Mouse (Mus musculus): ENCODE measurements around the gene Prodh2.
"Not testable (repeated sequence)": the region's sequence is repeated elsewhere in the genome, so short reads cannot be mapped to it uniquely, and the experiment has no call there.

Gene Prodh2

DNA sequence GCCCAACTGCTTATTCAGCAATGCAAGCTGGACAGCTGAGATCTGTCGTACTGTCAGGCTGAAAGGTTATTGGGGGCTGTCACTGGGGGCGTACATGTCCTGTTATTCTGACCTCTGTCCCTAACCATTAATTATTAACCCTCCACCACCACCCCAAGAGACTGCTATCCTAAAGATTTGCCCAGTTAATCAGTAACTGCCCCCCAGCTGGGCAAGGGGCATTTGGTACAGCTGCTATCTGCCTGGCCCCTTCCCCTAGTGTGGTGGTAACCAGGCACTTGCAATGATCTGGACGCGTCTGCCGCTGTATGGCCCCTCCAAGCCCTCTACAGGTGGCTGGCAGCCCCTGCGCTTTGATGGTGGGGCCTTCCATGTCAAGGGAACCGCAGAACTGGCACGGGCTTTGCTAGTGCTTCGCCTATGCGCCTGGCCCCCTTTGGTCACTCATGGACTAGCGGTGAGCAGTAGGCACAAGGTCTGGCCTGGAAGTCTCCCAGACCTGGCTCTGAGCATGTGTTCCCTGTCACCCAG is at the start of gene Prodh2:
TSS of gene Prodh2 (plus strand) at position 222 of the 531 bp plus-strand sequence.
- DNase-seq (ENCODE audit: extremely low spot score, low read depth, low spot score): no peak

GRCm38 (mm10) chr7:30443696-30444095 is 49.7 kb upstream of the Prodh2 start:
- DNase-seq (ENCODE audit: extremely low spot score, low read depth, low spot score): no peak

- DNase-seq (ENCODE audit: extremely low spot score, low read depth, low spot score): no peak
These were observed 49.1 kb upstream of the Prodh2 start for GRCm38 (mm10) chr7:30444154-30444970.

- DNase-seq (ENCODE audit: extremely low spot score, low read depth, low spot score): no peak
These were observed 48.3 kb upstream of the Prodh2 start, which contains the start of gene Aplp1 for GRCm38 (mm10) chr7:30444971-30445751. Gene Aplp1, minus strand, starts transcription at chr7:30445535.

DNA sequence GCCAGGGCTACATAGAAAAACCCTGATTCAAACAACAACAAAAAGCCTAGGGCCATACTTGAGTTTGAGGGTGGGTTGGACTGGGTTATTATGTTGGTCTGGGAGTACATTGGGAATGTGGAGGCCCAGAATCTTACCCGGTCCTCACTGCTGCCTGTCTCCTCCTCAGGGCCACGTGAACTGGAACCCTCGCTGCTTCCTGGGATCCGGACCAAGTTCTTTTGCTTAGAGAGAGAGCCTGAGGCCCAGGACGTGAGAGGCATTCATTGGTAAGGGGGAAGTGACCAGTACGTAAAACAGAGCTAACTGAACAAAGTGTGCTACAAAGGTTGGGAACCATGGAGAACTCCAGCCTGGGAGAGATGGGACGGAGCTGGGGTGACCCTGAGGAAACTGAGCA is 43.2 kb upstream of the Prodh2 start:
- no peak for DNase-seq (ENCODE audit: extremely low spot score, low read depth, low spot score)

DNA sequence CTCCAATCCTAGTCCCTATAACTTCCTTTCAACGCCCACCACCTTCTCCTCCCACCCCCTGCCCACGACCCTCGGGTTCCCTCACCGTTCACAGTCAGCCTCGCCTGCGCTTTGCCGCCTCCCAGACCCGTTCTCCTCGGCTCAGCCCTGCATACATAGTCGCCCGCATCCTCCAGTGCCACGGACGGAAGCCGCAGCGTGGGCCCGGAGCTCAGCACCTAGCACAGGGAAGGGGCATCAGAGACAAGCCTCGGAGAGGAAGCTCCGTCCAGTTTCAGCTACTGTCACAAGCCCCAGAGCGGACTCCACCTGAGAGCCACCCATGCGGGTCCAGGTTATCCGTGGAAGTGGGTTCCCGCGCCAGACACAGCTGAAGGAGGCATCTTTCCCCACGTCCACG is 40.1 kb upstream of the Prodh2 start:
- no peak for DNase-seq (ENCODE audit: extremely low spot score, low read depth, low spot score)

DNA sequence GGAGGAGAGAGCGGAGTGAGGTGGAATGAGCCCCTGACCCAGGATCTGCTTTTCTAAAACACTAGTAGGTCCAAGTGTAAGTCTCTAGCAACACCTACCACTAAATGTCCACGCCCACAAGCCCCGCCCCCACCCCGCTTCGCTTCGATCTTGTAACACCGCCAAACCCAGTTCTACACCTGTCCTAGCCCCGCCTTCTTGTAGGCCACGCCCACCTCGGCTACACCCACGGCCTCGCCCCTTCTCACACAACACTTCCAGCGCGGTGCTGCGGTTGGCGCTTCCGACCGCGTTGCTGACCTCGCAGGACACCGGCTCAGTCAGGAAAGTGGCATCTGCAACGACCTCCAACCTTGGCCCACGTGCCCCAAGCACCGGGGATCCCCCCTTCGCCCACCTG is 39.7 kb upstream of the Prodh2 start:
- DNase-seq (ENCODE audit: extremely low spot score, low read depth, low spot score): no peak

DNA sequence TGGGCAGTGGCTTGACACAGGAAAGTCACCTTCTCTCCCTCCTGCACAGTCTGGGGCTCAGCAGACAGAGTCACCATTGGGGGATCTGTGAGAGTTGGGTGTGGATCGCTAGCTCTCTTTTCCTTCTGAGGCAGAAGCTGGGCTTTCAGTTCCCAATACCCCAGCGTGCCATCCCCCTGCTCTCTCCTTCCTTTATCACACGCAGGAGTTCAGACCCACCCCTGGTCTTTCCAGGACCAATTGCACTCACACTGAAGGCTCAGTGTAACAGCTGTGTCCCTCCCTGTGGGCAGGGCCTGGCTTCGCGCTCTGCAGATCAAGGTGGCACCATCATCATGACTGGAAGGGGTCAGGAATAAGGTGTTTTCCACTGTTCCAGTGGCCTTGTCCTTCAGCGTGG is 39.2 kb upstream of the Prodh2 start:
- DNase-seq (ENCODE audit: extremely low spot score, low read depth, low spot score): no peak

DNA sequence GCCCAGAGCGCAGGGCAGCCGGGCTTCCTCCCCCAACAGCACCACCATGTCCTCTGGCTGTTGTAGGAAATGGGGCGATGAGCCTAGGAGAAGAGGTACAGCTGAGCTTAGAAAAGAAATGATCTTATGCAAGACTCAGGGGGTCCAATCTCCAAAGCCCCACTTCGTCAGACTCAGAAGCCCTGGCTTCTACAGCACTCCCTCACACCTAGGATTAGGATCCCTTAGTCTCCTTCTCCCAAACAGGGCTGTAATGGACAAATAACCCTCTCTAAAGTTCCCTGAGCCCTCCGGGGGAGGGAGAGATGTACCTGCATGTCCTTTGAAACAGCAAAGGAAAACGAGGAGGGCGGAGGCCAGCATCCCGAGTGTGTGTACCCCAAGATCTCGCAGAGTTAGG is 36.9 kb upstream of the Prodh2 start:
- no peak for DNase-seq (ENCODE audit: extremely low spot score, low read depth, low spot score)

- DNase-seq (ENCODE audit: extremely low spot score, low read depth, low spot score): no peak
These were observed 36.4 kb upstream of the Prodh2 start for GRCm38 (mm10) chr7:30456911-30457628.

GRCm38 (mm10) chr7:30457629-30458330 is 35.6 kb upstream of the Prodh2 start, which contains the start of the genes Kirrel2 and Nphs1:
Gene Kirrel2, minus strand, starts transcription at chr7:30457690.
Gene Nphs1, plus strand, starts transcription at chr7:30458315.
- DNase-seq (ENCODE audit: extremely low spot score, low read depth, low spot score): no peak

DNA sequence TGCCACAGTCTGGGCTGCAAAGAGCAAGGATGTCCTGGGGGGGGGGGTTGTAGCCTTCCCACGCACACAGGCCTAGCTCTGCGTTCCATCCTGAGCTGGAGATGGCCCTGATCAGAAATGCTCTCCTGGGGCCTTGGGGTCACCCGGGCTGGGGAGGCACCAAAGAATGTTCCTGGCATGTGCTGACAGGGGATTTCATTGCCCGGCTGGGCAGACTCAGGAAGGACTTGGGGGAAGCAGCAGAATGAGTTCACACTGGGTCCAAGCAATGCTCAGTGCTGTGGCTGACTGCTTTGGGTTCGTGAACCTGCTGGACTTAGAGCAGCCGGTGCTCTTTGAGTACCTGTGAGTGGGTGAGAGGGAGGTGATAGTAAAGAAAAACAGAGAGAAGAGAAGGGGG is 33.9 kb upstream of the Prodh2 start:
- DNase-seq (ENCODE audit: extremely low spot score, low read depth, low spot score): no peak

GRCm38 (mm10) chr7:30463568-30463967 is 29.9 kb upstream of the Prodh2 start:
- no peak for DNase-seq (ENCODE audit: extremely low spot score, low read depth, low spot score)

- no peak for DNase-seq (ENCODE audit: extremely low spot score, low read depth, low spot score)
These were observed 29.4 kb upstream of the Prodh2 start for GRCm38 (mm10) chr7:30463996-30464395.

GRCm38 (mm10) chr7:30464816-30465300 is 28.6 kb upstream of the Prodh2 start:
- DNase-seq (ENCODE audit: extremely low spot score, low read depth, low spot score): no peak

DNA sequence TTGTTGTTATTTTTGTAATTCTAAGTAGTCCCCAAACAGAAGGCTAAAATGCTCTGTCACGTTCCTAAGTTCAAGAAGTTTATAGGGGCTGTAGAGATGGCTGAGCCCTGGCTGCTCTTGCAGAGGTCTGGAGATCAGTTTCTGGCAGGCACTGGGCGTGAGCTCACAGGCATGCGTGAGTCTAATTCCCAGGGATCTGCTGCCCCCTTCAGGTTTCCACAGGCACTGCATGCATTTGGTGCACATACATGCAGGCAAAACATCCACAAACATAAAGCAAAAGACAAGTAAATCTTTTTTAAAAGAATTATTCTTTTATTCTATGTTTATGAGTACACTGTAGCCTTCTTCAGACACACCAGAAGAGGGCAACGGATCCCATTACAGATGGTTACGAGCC is 21.0 kb upstream of the Prodh2 start:
- no peak for DNase-seq (ENCODE audit: extremely low spot score, low read depth, low spot score)

GRCm38 (mm10) chr7:30474999-30475398 is 18.4 kb upstream of the Prodh2 start:
- no peak for DNase-seq (ENCODE audit: extremely low spot score, low read depth, low spot score)

DNA sequence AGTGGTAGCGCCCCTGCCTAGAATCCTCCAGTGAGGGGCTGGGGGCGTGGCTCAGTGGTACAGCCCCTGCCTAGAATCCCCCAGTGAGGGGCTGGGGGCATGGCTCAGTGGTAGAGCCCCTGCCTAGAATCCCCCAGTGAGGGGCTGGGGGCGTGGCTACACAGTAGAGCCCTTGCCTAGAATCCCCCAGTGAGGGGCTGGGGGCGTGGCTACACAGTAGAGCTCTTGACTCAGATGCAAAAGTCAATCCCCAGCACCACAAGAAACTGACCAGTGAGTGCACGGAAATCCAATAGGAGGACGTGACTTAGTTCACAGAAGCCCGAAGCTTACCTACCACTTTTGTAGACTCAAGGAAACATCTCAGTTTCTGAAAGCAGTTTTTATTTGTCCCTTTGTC is 17.3 kb upstream of the Prodh2 start:
- not testable (repeated sequence) for DNase-seq (ENCODE audit: extremely low spot score, low read depth, low spot score)

- no peak for DNase-seq (ENCODE audit: extremely low spot score, low read depth, low spot score)
These were observed 15.7 kb upstream of the Prodh2 start for GRCm38 (mm10) chr7:30477415-30478381.
